Mouse (Mus musculus): ENCODE measurements at regions not wholly inside any gene's neighbourhood (a gene's known extent, or its start where the extent isn't known, plus 50 kb on each side); places are given as distances from the start of the nearest gene placed in this dataset.
A peak's percentile ranks its signal among the peaks of the same experiment; 100 is the strongest.

DNA sequence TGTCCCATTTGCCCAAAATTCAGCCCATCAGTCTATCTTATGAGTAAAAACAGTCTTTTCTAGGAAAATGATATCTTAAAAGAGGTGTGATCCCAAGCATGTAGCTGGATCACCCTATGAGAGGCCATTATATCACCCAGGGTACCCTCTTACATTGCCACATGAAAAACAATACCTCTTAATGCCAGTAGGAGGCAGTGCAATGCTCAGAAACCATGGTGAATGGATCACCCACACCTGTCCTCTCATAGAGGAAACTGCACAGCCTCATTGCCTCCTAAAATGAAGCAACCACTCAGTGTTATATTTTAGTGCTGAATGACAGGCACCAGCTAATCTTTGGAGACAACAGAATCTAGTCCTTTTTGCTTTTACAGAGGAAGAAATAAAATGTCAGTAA is 114.0 kb upstream of the Nxt1 start:
- no peak for DNase-seq (ENCODE audit: low read depth)

DNA sequence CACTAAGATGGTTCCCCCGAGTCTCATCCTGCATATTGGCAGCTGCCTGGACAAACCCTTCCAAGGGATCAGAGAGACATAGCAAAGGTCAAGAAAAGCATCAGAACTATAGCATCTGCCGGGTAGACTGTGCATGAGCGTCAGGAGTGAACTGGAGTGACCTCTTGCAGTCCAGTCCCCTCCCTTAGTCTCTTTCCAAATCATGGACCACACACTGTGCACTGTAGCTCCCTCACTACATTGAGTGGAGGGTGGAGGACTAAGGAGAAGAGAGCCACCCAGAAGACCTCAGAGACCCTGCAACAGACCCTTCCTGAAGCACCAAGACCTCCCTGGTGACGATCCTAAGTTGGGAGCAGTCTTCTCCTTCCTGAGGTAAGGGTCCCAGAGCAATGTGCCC is 107.8 kb upstream of the Cd93 start:
- no peak for DNase-seq (ENCODE audit: low read depth)

DNA sequence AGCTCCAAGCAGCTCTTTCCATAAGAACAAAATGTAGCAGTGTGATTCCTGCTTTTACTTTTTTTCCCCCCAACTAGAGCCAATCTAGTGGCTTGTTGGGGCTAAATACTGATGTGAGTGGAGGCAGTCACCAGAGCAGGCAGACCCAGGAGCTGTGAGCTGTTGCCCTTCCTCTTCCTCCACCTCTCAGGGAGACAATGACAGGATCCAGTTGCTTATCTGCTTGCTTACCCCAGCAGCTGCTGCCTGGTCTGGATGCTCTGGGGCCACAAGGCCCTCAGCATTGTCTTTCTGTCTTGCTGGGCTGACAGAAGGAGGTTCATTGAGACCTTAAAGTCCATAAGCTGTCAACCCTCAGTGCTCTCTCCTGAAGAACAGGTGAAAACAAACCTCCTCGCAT is 106.3 kb upstream of the Cd93 start:
- DNase-seq (ENCODE audit: low read depth): no peak

DNA sequence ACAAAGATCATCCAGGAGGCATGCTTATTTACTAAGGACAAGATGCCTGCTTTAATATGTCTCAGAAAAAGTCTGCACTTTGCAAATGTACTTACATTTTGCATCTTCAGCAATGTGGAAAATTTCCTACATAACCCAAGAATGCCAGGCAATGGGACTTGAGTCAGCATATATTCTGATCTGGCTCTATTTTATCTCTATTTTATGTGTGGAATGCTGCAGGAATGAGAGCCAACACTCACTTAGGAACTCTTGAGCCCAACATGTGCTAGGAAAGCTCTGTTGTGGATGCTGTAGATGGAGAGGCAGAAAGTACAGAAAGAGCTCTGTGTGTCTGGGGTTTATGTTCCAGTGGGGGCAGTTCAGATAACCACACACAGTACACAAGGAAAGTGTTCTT is 99.0 kb upstream of the Cd93 start:
- DNase-seq (ENCODE audit: low read depth): no peak

DNA sequence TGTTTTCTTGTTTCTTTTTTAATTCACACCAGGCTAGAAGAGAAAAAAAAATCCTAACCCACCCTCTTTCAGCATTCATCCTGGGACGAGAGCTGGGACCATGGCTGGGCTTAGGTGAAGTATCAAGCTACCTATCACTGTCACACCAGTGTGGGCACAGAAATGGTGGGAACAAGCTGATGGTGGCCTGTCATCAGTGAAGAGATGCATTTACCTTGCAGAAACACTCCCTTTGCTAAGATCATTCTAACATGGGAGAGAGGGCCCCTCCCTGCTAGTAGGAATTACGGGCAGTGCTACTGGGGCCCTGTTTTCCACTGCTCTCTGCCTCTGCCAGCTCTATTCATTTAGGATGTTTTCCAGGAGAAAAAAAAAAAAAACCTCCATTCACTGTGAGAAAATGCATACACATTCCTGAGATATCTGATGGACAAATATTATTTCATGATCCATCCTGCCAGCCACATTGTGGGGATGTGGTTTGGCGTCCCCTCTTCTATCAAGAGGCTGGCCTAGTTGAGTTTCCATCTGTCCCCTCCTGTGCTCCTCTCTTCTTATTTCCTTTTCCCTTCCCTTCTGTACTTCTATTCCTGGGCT is 94.6 kb upstream of the Cd93 start:
- no peak for DNase-seq (ENCODE audit: low read depth)

DNA sequence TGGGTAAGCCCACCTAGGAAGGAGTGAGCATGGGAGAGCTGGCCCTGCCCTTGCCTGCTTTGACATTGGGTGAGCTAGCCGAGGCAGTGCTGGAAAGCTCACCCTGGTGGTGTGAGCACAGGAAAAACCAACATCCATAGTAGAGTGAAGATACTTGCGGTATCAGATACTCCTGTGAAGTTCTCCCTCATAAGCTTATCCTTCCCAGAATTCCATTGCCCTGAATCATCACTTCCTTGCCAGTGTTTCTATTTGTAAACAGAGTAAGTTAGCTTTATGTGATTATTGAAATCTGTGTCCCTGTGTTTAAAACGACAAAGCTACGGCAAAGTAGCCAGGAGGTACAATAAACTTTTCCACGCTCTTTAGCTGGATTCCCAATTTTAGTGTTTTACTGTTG is 93.9 kb upstream of the Cd93 start:
- DNase-seq (ENCODE audit: low read depth): no peak

DNA sequence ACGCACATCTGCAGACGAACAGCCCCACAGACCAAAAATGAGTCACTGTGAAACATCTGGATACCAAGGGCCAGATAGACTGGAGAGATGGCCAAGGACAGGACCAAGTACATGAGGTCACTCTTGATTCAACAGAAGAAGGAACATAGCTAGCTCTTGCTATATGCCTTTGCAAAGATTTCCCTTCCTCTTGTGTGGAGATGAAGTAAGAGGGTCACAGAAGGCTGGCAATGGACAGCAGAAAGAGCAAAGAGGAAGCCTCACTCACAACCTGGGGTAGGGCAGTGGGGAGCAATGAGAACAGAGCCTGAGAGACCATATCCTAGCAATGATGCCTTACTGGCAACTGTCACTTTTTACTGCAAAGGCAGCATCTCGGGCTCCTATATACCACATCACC is 93.2 kb upstream of the Cd93 start:
- DNase-seq (ENCODE audit: low read depth): no peak

DNA sequence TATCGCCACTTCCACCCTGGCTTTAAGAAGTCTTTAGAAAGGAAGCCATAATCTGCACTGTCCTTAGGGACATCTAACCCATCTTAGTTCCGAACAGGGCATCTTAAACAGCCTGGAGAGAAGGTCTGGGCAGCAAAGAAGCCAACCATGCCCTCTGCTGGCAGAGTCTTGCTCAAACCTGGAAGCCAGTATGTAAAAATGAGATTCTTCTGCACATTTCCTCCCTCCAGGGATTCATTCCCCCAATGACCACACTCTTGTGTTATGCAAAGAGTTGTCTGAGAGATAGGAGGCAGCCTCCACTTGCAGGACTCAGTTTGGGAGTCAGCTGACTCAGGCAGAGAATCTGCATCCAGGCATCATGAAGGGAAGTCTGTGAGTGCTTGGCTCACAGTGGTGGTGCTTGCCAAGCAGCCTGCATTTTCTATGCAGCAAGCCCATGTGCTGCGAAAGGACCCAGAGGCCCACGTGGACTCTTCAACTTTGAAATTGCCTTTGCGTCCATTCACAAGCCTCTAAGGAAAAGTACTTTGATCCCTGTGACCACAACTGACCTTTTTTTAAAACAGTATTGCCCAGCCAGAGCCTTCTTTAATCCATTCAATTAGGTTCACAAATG is 92.3 kb upstream of the Cd93 start:
- DNase-seq (ENCODE audit: low read depth): no peak

DNA sequence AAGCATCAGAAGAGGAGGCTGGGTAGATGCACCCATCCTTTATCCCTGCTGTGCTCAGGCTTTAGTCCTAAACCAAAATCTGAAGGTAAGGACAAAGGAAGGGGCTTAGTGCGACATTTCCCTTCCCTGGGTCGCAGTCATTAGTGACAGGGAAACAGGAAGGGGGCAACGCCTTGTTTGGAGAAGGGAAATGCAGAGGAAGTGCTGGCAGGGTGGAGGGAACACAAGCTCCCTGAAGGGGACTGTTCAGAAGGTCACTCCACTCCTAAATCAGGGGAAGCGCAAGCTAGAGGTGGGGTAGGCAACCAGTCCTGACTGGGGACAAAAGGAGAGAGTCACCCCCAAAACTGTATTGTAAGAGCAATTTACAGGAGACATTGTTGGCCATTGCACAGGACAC is 88.7 kb upstream of the Cd93 start:
- no peak for DNase-seq (ENCODE audit: low read depth)

DNA sequence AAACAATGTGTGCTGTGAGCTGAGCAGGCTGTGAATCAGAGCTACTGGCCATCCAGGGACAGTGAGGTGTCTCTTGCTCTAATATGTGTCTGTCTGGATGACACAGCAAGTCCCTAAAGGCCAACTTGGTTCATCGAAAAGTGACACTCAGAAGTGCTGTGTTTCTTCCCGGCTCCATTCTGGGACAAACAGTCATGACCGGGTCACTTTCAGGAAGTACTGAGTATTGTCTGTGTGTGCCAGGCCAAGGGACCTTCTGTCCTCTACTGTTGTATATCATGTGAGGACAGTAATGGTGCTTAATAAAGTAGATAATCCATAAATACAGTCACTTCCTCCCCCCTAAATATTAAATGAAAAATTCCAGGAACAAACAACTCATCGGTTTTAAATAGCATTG is 87.2 kb upstream of the Cd93 start:
- no peak for DNase-seq (ENCODE audit: low read depth)

DNA sequence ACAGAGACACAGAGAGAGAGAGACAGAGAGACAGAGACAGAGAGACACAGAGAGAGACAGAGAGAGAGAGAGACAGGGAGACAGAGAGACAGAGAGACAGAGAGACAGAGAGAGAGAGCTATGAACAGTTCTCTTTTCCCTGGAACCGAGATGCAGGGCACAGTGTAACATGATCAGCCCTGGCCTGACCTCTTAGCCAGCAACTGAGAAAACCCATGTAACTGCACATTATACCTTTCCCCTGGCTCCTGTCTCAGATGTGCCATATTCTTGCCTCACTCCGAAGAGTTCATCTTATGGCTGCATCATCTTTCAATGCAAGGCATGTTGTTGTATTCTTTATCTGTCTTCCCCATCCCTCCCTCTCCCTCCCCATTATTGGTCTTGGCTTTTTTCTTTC is 86.5 kb upstream of the Cd93 start:
- DNase-seq (ENCODE audit: low read depth): no peak

DNA sequence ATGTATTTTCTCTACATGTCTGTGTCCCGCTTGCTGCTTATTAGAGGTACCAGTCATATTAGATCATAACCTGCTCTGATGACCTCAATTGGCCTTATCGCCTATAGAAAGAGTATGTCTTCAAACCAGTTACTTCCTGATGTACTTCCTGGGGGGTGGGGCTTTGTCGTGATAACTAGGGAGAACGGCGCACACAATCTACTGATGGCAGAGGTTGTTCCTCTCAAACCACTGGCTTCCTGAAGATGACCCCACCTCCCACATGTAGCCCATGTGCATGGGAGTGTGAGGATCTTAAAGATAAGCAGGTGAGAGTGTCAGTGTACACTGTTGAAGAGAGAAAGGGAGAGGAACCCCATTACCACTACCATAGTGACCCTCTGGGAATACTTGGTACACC is 84.4 kb upstream of the Cd93 start:
- DNase-seq (ENCODE audit: low read depth): no peak

DNA sequence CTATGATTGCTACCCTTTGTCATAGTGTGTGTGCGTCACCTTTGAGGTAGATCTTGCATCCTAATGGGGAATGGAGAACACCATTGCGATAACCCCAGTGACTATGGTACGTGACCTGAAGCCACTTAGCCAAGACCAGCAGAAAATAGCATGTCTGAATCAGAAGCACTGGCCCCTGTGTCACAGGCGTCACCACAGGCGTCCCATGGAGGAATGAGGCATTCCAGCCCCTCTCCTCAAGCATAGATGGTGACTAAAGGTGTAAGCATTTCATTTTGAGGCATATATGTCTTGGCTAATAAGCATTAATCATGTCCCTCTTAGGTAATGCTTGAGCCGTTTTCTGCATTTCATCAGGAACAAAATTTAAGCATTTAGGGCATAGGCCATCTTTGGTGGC is 82.1 kb upstream of the Cd93 start:
- no peak for DNase-seq (ENCODE audit: low read depth)

DNA sequence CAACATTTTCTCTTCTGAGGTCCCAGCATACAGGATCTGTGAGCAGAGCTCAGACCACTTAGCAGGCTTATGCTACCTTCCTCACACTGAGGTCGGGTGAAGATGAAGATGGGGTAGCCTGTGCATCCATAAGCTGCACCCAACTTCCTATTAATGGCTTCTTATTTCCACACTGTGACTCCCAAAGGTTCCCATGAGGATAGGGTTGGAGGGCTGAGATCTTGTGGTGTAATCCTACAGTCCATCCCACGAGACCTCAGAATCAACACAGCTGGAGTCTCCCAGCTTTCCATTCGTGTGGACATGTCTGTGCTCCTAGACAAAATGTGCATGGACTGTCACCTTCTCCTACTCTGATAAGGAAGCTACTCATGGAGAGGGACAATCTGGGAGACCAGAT is 80.0 kb upstream of the Cd93 start:
- DNase-seq (ENCODE audit: low read depth): no peak

DNA sequence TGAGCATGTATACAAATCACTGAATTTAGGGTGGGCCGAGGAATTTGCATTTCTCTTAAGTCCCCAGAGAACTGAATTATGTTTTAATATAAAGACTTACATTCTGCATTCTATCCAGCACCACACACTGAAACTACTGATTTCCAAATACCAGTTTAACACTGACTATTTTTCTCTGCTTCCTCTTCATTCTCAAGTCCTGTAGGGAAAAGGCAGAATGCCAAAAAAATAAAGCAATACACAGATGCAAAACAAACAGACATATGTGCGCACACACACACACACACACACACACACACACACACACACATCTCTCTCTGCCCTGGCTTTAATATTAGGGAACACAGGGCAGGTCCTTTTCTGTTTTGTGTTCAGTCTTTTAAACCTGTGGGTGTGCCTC is 79.6 kb upstream of the Cd93 start:
- DNase-seq (ENCODE audit: low read depth): no peak

DNA sequence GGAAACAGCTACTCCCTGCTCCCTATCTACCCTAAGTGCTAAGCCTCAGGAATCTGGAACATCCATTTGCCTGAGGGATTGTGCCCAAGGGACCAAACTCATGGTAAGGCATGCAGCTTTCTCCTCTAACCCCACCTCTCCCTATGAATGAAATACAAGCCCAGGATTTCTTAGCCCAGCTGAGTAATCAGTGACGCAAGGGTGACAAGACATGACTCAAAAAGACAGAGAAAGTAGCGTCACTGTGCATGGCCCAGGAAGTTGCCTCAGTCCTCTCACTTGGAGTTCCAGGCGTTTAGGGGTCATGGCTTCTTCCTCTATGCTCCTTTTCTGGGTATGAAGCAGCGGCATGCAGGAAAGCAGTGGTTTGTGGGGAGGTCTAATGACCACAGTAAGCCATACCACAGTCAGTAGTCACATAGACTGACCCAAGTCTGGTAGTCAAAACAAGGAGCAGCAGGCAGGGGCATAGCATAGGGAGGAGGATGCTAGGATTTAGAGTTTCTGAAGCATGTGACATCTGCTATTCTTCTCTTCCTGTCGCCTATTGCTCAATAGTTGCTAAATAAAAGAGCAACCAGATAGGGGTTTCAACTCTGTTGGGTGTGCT is 78.7 kb upstream of the Cd93 start:
- no peak for DNase-seq (ENCODE audit: low read depth)

DNA sequence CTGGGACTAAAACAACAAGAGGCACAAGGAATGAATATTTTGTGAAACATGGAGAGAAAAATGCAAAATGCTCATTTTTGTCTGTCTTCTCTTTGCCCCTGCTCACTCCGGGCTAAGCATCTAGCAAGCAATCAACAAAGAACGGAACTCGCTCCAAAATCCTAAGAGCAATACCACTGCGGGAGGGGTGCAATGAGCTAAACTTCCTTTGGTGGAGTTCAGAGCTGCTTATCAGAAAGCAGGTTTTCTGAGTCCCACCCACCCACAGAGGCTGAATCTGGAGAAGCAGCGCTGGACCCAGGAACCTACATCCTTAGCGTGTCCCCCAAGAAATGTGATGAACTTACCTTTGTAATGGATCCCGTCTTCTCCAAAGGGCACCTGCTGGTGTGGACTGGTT is 76.9 kb upstream of the Cd93 start:
- no peak for DNase-seq (ENCODE audit: low read depth)

DNA sequence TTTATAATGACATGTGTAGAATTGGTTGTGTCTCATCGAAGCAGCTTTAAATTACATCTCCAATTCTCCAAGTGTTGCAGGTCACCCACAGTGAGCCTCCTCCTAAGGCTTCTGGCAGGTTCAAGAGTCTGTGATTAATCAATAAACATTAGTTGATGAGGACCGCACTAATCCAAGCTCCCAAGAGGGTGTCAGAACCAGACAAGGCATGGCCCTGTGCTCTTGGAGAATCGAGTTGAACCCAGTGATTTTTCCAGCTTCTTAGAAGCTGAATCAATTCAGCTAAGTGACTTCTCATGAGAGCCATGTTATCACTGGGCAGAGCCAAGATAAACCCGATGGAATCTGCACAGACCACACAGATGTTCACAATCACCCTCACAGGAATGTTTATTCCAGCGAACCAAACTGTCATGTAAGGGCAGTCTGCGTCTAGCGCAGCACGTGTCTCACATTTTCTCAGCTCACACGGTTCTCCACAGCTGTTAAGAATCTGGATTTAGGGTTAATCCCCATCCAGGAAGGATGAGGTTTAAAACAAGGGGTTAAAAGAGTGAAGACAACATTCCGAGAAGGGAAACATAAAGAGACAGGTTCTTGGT is 76.4 kb upstream of the Cd93 start:
- DNase-seq (ENCODE audit: low read depth): no peak

DNA sequence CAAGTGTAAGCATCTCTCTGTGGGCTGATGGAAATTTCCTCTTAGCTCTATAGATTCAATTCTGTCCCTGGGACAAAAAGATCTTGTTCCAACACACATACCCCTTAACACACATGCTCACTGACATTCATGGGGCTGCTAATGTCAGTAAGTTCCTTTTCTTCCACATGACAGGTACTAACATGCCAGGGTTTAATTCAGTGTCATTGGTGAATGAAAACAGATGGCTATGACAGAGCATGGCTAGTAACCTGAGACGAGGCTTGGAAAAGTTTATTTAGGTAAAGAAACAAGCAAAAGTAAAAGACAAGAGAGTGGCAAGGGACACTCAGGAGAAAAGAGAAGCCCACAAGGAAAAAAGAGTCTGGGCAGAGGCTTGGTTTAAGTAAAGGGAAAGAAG is 74.5 kb upstream of the Cd93 start:
- no peak for DNase-seq (ENCODE audit: low read depth)

DNA sequence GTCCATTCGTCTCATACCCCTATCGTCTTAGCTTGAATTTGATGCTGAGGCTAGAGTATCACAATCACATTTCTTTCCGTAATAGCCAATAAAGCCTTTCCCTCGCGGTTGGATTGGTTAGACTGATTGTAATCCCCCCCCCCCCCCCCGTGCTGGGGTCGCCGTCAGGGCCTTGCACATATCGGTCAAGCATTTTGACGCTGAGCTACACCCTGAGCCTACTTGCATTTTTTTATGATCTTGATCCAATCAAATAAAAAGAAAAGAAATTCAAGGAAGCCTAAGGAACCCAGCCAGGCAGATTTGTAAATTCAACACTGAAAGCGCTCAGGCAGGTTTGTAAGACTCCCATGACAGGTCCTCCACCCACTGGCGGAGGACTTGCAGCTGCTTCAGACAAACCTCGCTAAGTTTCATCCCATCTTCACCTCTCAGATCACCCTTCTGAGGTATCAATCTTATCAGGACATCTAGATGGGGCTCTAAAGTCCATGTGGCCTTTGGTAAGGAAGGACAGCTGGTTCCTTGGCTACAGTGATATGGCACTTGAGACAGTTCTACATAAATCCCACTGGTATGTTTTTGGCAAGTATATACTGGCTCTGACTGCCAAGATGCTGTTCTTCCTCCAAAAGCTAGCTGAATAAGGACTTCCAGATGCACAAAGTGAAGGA is 66.8 kb upstream of the Cd93 start:
- DNase-seq (ENCODE audit: low read depth): peak; percentile 50

DNA sequence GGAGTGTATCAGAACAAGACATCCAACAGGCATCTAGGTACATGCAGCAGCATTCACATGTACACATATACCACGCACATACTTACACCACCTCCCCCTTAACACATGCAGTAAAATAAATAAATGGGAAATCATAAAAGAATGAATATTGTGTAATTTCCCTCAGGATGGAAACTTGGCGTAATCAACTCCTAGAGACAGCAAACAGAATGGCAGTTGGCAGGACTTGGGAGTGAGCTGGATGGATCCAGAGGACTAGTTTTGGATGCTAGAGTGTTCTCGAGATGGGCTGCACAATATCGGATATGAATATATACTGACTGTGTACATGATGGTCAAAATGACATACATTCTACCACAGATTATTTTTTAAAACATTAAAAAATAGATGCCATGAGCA is 66.0 kb upstream of the Cd93 start:
- no peak for DNase-seq (ENCODE audit: low read depth)

DNA sequence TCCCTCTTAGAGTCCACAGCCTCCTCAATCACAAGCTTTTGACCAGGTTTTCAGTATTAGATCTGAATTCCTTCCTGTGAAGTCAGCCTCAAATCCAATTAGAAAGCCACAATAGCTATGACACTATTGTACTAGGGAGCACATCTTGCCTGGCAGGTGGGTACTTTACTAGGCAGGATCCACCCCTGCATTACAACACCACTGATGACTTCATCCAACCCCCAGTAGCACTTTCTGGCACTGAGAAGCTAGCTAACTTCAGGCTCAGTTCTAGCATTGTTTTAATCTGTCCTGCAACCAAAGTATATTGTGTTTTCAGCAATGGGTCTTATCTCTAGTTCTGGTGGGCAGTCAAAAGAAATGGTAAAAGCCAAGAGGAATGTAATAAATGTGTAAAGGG is 64.2 kb upstream of the Cd93 start:
- DNase-seq (ENCODE audit: low read depth): no peak

DNA sequence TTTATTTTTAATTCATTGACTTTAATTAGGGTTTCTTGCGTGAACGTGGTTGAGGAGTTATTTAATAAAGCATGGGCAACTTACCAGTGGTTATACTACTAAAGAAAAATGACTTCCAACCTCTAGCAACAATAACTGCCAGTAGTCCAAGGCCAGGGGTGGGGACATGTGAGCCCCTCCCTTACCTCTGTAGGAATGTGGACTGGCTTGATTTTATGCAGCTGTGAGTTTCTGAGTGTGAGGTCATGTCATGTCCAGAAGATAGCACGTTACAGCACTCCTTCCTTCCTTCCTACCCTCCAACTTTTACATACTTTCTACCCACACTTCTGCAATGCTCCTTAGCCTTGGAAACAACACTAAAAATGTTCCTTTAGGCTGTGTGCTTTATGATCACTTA is 63.6 kb upstream of the Cd93 start:
- no peak for DNase-seq (ENCODE audit: low read depth)
